Mouse (Mus musculus): ENCODE results near the gene Spdl1.

Gene Spdl1

GRCm38 (mm10) chr11:34762125-34762524, 71.3 kb downstream of the Spdl1 start:
- in situ Hi-C loops (cut with MboI, MseI): no loop called here

DNA sequence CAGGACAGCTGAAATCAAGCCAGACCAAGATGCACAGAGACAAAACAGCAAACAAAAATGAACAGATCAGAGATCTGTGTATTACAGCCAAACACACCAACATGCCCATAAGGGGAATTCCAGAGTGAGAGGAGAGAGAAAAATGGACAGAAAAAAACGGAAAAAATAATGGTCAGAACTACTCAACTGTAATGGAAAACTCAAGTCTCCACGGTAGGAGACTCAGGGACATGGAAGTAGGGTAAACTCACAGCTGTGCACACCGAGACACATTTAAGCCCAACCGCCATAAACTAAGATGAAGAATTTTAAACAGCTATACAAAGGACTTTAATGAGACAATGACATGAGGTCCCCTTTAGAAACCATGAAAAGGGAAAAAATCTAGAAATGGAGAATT, 73.9 kb downstream of the Spdl1 start:
- in situ Hi-C loops (cut with MboI, MseI): loop anchor here (10.0 kb wide), 1 partner anchor 75 kb away; no protein-coding TSS in a partner anchor
